8 mouse cellular contexts compared by ENCODE assay signal in genomic region chr13:59556670-59557069, GRCm38 (mm10). TPM values are rescaled to one million over a fixed set of nuclear protein-coding genes. Genes with fewer than 3 reads are reported as not detected.
DNase-seq lines count a peak whose midpoint lies in the region; ATAC-seq and TF ChIP-seq lines count a peak whose summit lies in the region.

No protein-coding gene starts in this region.

- H3K4me3 ChIP-seq in C2C12 (ENCODE audit: insufficient read depth, poor library complexity, severe bottlenecking), result peak overlapping the region; percentile 52
- peak overlapping the region; percentile 73 for H3K4me3 ChIP-seq in embryonic facial prominence, embryonic 13.5 days
- H3K4me3 ChIP-seq in kidney, adult 2 months (ENCODE audit: insufficient read depth, low read depth, low read length), result peak overlapping the region; percentile 69
- peak overlapping the region; percentile 82 for H3K4me3 ChIP-seq in liver, embryonic 16.5 days (ENCODE audit: low read depth, low read length)
- H3K4me3 ChIP-seq in neural tube, embryonic 11.5 days (ENCODE audit: low read depth, low read length), result peak overlapping the region; percentile 86
- peak overlapping the region; percentile 78 for H3K4me3 ChIP-seq in stomach, postnatal 0 days (ENCODE audit: low read depth, low read length)

- TF ChIP-seq POLR2A in kidney, adult 2 months (IDR thresholded peaks at IDR 0.05; ENCODE audit: low read depth, low read length), result no peak

- no peak for TF ChIP-seq CTCF in C2C12 (IDR thresholded peaks at IDR 0.05; ENCODE audit: control insufficient read depth, insufficient read depth, insufficient read length)
- TF ChIP-seq CTCF in kidney, adult 2 months (conservative IDR thresholded peaks at IDR 0.05; ENCODE audit: insufficient read depth, insufficient read length, low read depth, low read length), result no peak
- no peak for TF ChIP-seq CTCF in stomach, postnatal 0 days (IDR thresholded peaks at IDR 0.05; ENCODE audit: low read depth)

- H3K27ac ChIP-seq in embryonic facial prominence, embryonic 13.5 days, result peak overlapping the region; percentile 75
- peak overlapping the region; percentile 12 for H3K27ac ChIP-seq in kidney, adult 2 months (ENCODE audit: insufficient read depth, low read depth, low read length)
- peak overlapping the region; percentile 76 for H3K27ac ChIP-seq in liver, embryonic 16.5 days (ENCODE audit: low read length)
- peak overlapping the region; percentile 73 for H3K27ac ChIP-seq in neural tube, embryonic 11.5 days (ENCODE audit: low read depth, low read length)
- peak overlapping the region; percentile 79 for H3K27ac ChIP-seq in stomach, postnatal 0 days (replicated peaks)

- peak; percentile 62 for DNase-seq in adrenal gland, postnatal 25 days
- DNase-seq in heart, adult 8-10 months (ENCODE audit: low spot score), result peak; percentile 21
- peak; percentile 58 for DNase-seq in kidney, adult 2 months
- peak; percentile 59 for DNase-seq in neural tube, embryonic 11.5 days (ENCODE audit: low spot score)
- DNase-seq in stomach, postnatal 0 days (ENCODE audit: low spot score), result peak; percentile 70

- H3K79me2 ChIP-seq in C2C12 (ENCODE audit: control insufficient read depth, insufficient read depth), result peaks cover 52% of the 10 kb centered on the region

- no peaks in the 10 kb centered on the region for H3K27me3 ChIP-seq in C2C12 (ENCODE audit: control insufficient read depth, insufficient read depth, insufficient read length)
- H3K27me3 ChIP-seq in embryonic facial prominence, embryonic 13.5 days, result 0 out of 2 replicates have a peak, but pooled peaks cover 3% of the 10 kb centered on the region
- H3K27me3 ChIP-seq in kidney, adult 2 months (replicated peaks; ENCODE audit: control insufficient read depth, insufficient read depth, low read length), result no peaks in the 10 kb centered on the region
- 0 out of 2 replicates have a peak, but pooled peaks cover 2% of the 10 kb centered on the region for H3K27me3 ChIP-seq in liver, embryonic 16.5 days (ENCODE audit: control insufficient read depth, insufficient read depth, low read depth, low read length)
- no peaks in the 10 kb centered on the region for H3K27me3 ChIP-seq in neural tube, embryonic 11.5 days (ENCODE audit: control insufficient read depth, insufficient read depth, low read length)
- no peaks in the 10 kb centered on the region for H3K27me3 ChIP-seq in stomach, postnatal 0 days (ENCODE audit: control insufficient read depth, insufficient read depth, low read length)

- H3K36me3 ChIP-seq in C2C12 (ENCODE audit: control insufficient read depth, insufficient read depth), result no peaks in the 10 kb centered on the region
- no peaks in the 10 kb centered on the region for H3K36me3 ChIP-seq in embryonic facial prominence, embryonic 13.5 days
- H3K36me3 ChIP-seq in kidney, adult 2 months (ENCODE audit: control insufficient read depth, insufficient read depth, low read length), result no peaks in the 10 kb centered on the region
- no peaks in the 10 kb centered on the region for H3K36me3 ChIP-seq in liver, embryonic 16.5 days (ENCODE audit: control insufficient read depth, insufficient read depth)
- H3K36me3 ChIP-seq in neural tube, embryonic 11.5 days (ENCODE audit: control insufficient read depth, insufficient read depth, low read length), result no peaks in the 10 kb centered on the region
- no peaks in the 10 kb centered on the region for H3K36me3 ChIP-seq in stomach, postnatal 0 days (ENCODE audit: control insufficient read depth, insufficient read depth, low read length)

- ATAC-seq in embryonic facial prominence, embryonic 13.5 days (ENCODE audit: insufficient number of reproducible peaks, insufficient read depth, low FRiP score, low TSS enrichment, low read depth), result peak; percentile 85
- peak; percentile 87 for ATAC-seq in liver, embryonic 16.5 days (ENCODE audit: low read depth)
- ATAC-seq in neural tube, embryonic 11.5 days (ENCODE audit: insufficient read depth, low FRiP score, low TSS enrichment), result peak; percentile 83
- peak; percentile 82 for ATAC-seq in stomach, postnatal 0 days (ENCODE audit: low FRiP score, low TSS enrichment)

- peaks cover 27% of the 10 kb centered on the region for H3K79me3 ChIP-seq in C2C12 (ENCODE audit: low read depth)

- WGBS in embryonic facial prominence, embryonic 13.5 days, result 0% methylated on average over 44 of the region's 45 CpGs
- under 1% methylated on average over 45 of the region's 45 CpGs for WGBS in kidney, adult 2 months
- under 1% methylated on average over 43 of the region's 45 CpGs for WGBS in liver, embryonic 16.5 days (ENCODE audit: insufficient replicate concordance)
- WGBS in neural tube, embryonic 11.5 days, result under 1% methylated on average over 36 of the region's 45 CpGs
- under 1% methylated on average over 26 of the region's 45 CpGs for WGBS in stomach, postnatal 0 days

- TF ChIP-seq EP300 in stomach, postnatal 0 days (optimal IDR thresholded peaks at IDR 0.05), result no peak

- H3K9ac ChIP-seq in embryonic facial prominence, embryonic 13.5 days, result peak overlapping the region; percentile 81
- H3K9ac ChIP-seq in liver, embryonic 16.5 days (ENCODE audit: low read depth, low read length), result peak overlapping the region; percentile 69
- H3K9ac ChIP-seq in neural tube, embryonic 11.5 days (ENCODE audit: low read length), result peak overlapping the region; percentile 73
- peak overlapping the region; percentile 76 for H3K9ac ChIP-seq in stomach, postnatal 0 days (ENCODE audit: low read length)

- H3K9me3 ChIP-seq in embryonic facial prominence, embryonic 13.5 days, result no peaks in the 10 kb centered on the region
- no peaks in the 10 kb centered on the region for H3K9me3 ChIP-seq in liver, embryonic 16.5 days (replicated peaks; ENCODE audit: control insufficient read depth, low read length)
- no peaks in the 10 kb centered on the region for H3K9me3 ChIP-seq in neural tube, embryonic 11.5 days (ENCODE audit: control insufficient read depth, low read length)
- no peaks in the 10 kb centered on the region for H3K9me3 ChIP-seq in stomach, postnatal 0 days (ENCODE audit: control insufficient read depth, low read length)

- peak overlapping the region; percentile 92 for H3K4me2 ChIP-seq in embryonic facial prominence, embryonic 13.5 days
- H3K4me2 ChIP-seq in liver, embryonic 16.5 days (ENCODE audit: low read depth, low read length), result peak overlapping the region; percentile 96
- H3K4me2 ChIP-seq in neural tube, embryonic 11.5 days (ENCODE audit: low read depth), result peak overlapping the region; percentile 94
- peak overlapping the region; percentile 92 for H3K4me2 ChIP-seq in stomach, postnatal 0 days (replicated peaks; ENCODE audit: low read depth)

- peak overlapping the region; percentile 99 for H3ac ChIP-seq in C2C12 (ENCODE audit: control insufficient read depth, insufficient read length, low read depth)

- H3K4me1 ChIP-seq in embryonic facial prominence, embryonic 13.5 days, result peaks cover 26% of the 10 kb centered on the region
- peaks cover 8% of the 10 kb centered on the region for H3K4me1 ChIP-seq in kidney, adult 2 months (ENCODE audit: control insufficient read depth, insufficient read depth, low read length)
- H3K4me1 ChIP-seq in liver, embryonic 16.5 days (ENCODE audit: control insufficient read depth, low read depth, low read length), result peaks cover 18% of the 10 kb centered on the region
- H3K4me1 ChIP-seq in neural tube, embryonic 11.5 days (ENCODE audit: control insufficient read depth, insufficient read depth, low read length), result peaks cover 2% of the 10 kb centered on the region; the same call in 1 of the 2 replicates
- 0 out of 2 replicates have a peak, but pooled peaks cover 7% of the 10 kb centered on the region for H3K4me1 ChIP-seq in stomach, postnatal 0 days (replicated peaks; ENCODE audit: control insufficient read depth, insufficient read depth)

TF ChIP-seq in C2C12, 6 proteins besides CTCF, POLR2A, EP300 and RAD21:
- no peak for TF ChIP-seq USF1 (IDR thresholded peaks at IDR 0.05; ENCODE audit: low read depth)
- no peak for TF ChIP-seq MYOD1 (IDR thresholded peaks at IDR 0.05; ENCODE audit: control insufficient read depth, insufficient read length, low read depth)
- no peak for TF ChIP-seq FOSL1 (IDR thresholded peaks at IDR 0.05; ENCODE audit: insufficient read depth, low read length, poor library complexity, severe bottlenecking)
- TF ChIP-seq MAX (IDR thresholded peaks at IDR 0.05), result no peak
- no peak for TF ChIP-seq CEBPB (IDR thresholded peaks at IDR 0.05; ENCODE audit: low read depth)
- TF ChIP-seq MYOG (IDR thresholded peaks at IDR 0.05; ENCODE audit: control insufficient read depth, extremely low read depth, insufficient read length), result no peak

RNA-seq across cellular contexts. Expression of gene Agtpbp1, which starts 28.4 kb away (rescaled TPM):
- polyA plus RNA-seq in C2C12 (2012; fragmentation: generic; extraction: Trizol), result 7.5 TPM
- total RNA-seq in adrenal gland, postnatal 25 days (2021), result 38.4 and 38.7 TPM in 2 replicates
- 17.6 and 18.0 TPM in 2 replicates for polyA plus RNA-seq in embryonic facial prominence, embryonic 13.5 days (2015; fragmentation: Nextera tagmentation; extraction: Ambion mirVana)
- 100 to 1,000 TPM; 109 to 172 (median 146) TPM for total RNA-seq in heart, adult 8-10 months (2022)
- 7.0 and 7.6 TPM in 2 replicates for polyA plus RNA-seq in kidney, adult 2 months (2012; rRNA removed)
- 7.3 and 9.0 TPM in 2 replicates for polyA plus RNA-seq in liver, embryonic 16.5 days (2015; fragmentation: Nextera tagmentation; extraction: Ambion mirVana)
- 24.6 and 33.5 TPM in 2 replicates for polyA plus RNA-seq in neural tube, embryonic 11.5 days (2014; fragmentation: Nextera tagmentation; extraction: Ambion mirVana)
- 10.2 and 12.4 TPM in 2 replicates for polyA plus RNA-seq in stomach, postnatal 0 days (2015; fragmentation: Nextera tagmentation; extraction: Ambion mirVana)

RNA-seq across cellular contexts. Expression of gene Naa35, which starts 28.4 kb away (rescaled TPM):
- 35.1 TPM for polyA plus RNA-seq in C2C12 (2012; fragmentation: generic; extraction: Trizol)
- total RNA-seq in adrenal gland, postnatal 25 days (2021), result 63.1 and 68.0 TPM in 2 replicates
- polyA plus RNA-seq in embryonic facial prominence, embryonic 13.5 days (2015; fragmentation: Nextera tagmentation; extraction: Ambion mirVana), result 112 and 120 TPM in 2 replicates
- 10 to 100 TPM; 77.4 to 98.8 (median 91.4) TPM for total RNA-seq in heart, adult 8-10 months (2022)
- 24.0 and 28.1 TPM in 2 replicates for polyA plus RNA-seq in kidney, adult 2 months (2012; rRNA removed)
- 22.1 and 23.0 TPM in 2 replicates for polyA plus RNA-seq in liver, embryonic 16.5 days (2015; fragmentation: Nextera tagmentation; extraction: Ambion mirVana)
- 115 and 118 TPM in 2 replicates for polyA plus RNA-seq in neural tube, embryonic 11.5 days (2014; fragmentation: Nextera tagmentation; extraction: Ambion mirVana)
- polyA plus RNA-seq in stomach, postnatal 0 days (2015; fragmentation: Nextera tagmentation; extraction: Ambion mirVana), result 58.8 and 63.2 TPM in 2 replicates

Comparison
In these comparisons a context has a peak if more than half of its experiments do, and no peak if none do; other contexts are left out.
1. Peak in every context shown above with its lines: DNase-seq, ATAC-seq, H3K4me3 ChIP-seq and H3K27ac ChIP-seq.
2. H3K27ac ChIP-seq: peak in every context shown above with its lines; median percentile 79 in stomach, postnatal 0 days; 76 in liver, embryonic 16.5 days; 75 in embryonic facial prominence, embryonic 13.5 days; 73 in neural tube, embryonic 11.5 days; 12 in kidney, adult 2 months.